Mouse (Mus musculus): ENCODE measurements around the gene Mtnr1b. TPM values are rescaled to one million over a fixed set of nuclear protein-coding genes. Genes with fewer than 3 reads are reported as not detected.

The Mtnr1b gene
- polyA plus RNA-seq (2014; fragmentation: Nextera tagmentation; extraction: Ambion mirVana), result not detected in 2 replicates

DNA sequence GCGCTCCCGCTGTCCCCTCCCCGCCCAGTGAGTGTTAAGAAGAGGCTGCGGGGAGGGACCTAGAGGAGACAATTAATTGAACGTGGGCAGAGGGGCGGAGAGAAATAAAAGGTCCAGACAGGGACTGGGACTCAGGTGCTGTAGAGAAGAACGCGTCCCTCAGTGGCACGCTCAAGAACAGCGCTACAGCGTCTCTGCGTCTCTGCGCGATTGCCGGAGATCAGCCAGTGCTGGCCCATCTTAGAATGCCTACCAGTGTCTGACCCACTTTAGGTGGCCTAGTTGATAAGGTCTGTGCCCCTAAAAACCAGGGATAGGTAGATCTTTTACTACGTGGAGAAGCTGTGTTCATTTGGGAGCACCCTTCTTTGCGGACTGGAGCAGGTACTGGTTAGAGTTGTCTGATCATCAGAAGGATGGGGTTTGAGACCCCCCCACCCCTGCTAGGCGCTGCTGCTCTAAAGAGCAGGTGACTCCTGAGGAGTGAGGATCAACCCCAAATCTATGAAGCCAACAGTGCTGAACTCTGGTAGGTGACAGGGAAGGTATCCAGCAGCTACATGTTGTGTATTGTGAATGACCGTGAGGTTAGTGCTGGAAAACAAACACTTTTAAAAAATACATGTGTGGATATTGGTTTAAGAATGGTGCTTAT lies at the start of gene Mtnr1b:
TSS of gene Mtnr1b (minus strand) at position 51 of the 655 bp plus-strand sequence.
- Histone ChIP-seq H3K4me3 (ENCODE audit: low read depth, low read length) (no peak within 1 kb of the TSS), H3K27ac (ENCODE audit: low read depth, low read length) (no peak within 1 kb of the TSS), H3K36me3 (ENCODE audit: control insufficient read depth, insufficient read depth, low read length) (no peaks in the 10 kb centered on the region), H3K4me2 (ENCODE audit: low read length) (no peak within 1 kb of the TSS), H3K9me3 (replicated peaks; ENCODE audit: control insufficient read depth, low read length) (no peaks in the 10 kb centered on the region), H3K9ac (ENCODE audit: low read length) (no peak within 1 kb of the TSS), H3K4me1 (ENCODE audit: control insufficient read depth, insufficient read depth, low read length) (no peaks in the 10 kb centered on the region), H3K27me3 (replicated peaks; ENCODE audit: control insufficient read depth, insufficient read depth, low read length) (no peaks in the 10 kb centered on the region; the same call in 1 of the 2 replicates)
- no peak for ATAC-seq
- no peak for DNase-seq (ENCODE audit: low spot score)
- 64% methylated on average over 19 of the region's 19 CpGs for WGBS

GRCm38 (mm10) chr9:15920271-15920670 lies 45.9 kb upstream of the Mtnr1b start:
- H3K27me3 ChIP-seq (replicated peaks; ENCODE audit: control insufficient read depth, insufficient read depth, low read length), result no peaks in the 10 kb centered on the region
- H3K27ac ChIP-seq (ENCODE audit: low read depth, low read length), result no peak overlapping the region
- H3K4me1 ChIP-seq (ENCODE audit: control insufficient read depth, insufficient read depth, low read length), result no peaks in the 10 kb centered on the region
- WGBS, result 82% methylated on average over 4 of the region's 4 CpGs
- no peak for DNase-seq (ENCODE audit: low spot score)
- no peak for ATAC-seq
- H3K4me3 ChIP-seq (ENCODE audit: low read depth, low read length), result no peak overlapping the region
- no peak overlapping the region for H3K4me2 ChIP-seq (ENCODE audit: low read length)
- peaks cover 7% of the 10 kb centered on the region; the same call in 1 of the 2 replicates for H3K36me3 ChIP-seq (ENCODE audit: control insufficient read depth, insufficient read depth, low read length)
- no peak overlapping the region for H3K9ac ChIP-seq (ENCODE audit: low read length)
- H3K9me3 ChIP-seq (replicated peaks; ENCODE audit: control insufficient read depth, low read length), result no peaks in the 10 kb centered on the region

GRCm38 (mm10) chr9:15919373-15920005 lies 45.1 kb upstream of the Mtnr1b start:
- DNase-seq (ENCODE audit: low spot score), result peak; percentile 64
- Histone ChIP-seq H3K27me3 (replicated peaks; ENCODE audit: control insufficient read depth, insufficient read depth, low read length) (no peaks in the 10 kb centered on the region), H3K9me3 (replicated peaks; ENCODE audit: control insufficient read depth, low read length) (no peaks in the 10 kb centered on the region), H3K27ac (ENCODE audit: low read depth, low read length) (no peak overlapping the region), H3K36me3 (ENCODE audit: control insufficient read depth, insufficient read depth, low read length) (peaks cover 14% of the 10 kb centered on the region; the same call in 1 of the 2 replicates), H3K4me1 (ENCODE audit: control insufficient read depth, insufficient read depth, low read length) (no peaks in the 10 kb centered on the region), H3K9ac (ENCODE audit: low read length) (no peak overlapping the region), H3K4me3 (ENCODE audit: low read depth, low read length) (no peak overlapping the region), H3K4me2 (ENCODE audit: low read length) (no peak overlapping the region)
- WGBS, result 63% methylated on average over 5 of the region's 5 CpGs
- ATAC-seq, result peak; percentile 65

GRCm38 (mm10) chr9:15916600-15916999 lies 42.2 kb upstream of the Mtnr1b start:
- Histone ChIP-seq H3K9me3 (replicated peaks; ENCODE audit: control insufficient read depth, low read length) (no peaks in the 10 kb centered on the region), H3K27ac (ENCODE audit: low read depth, low read length) (no peak overlapping the region), H3K36me3 (ENCODE audit: control insufficient read depth, insufficient read depth, low read length) (0 out of 2 replicates have a peak, but pooled peaks cover 16% of the 10 kb centered on the region), H3K27me3 (replicated peaks; ENCODE audit: control insufficient read depth, insufficient read depth, low read length) (no peaks in the 10 kb centered on the region), H3K4me3 (ENCODE audit: low read depth, low read length) (no peak overlapping the region), H3K9ac (ENCODE audit: low read length) (no peak overlapping the region), H3K4me1 (ENCODE audit: control insufficient read depth, insufficient read depth, low read length) (no peaks in the 10 kb centered on the region), H3K4me2 (ENCODE audit: low read length) (no peak overlapping the region)
- DNase-seq (ENCODE audit: low spot score) (no peak), ATAC-seq (no peak)

DNA sequence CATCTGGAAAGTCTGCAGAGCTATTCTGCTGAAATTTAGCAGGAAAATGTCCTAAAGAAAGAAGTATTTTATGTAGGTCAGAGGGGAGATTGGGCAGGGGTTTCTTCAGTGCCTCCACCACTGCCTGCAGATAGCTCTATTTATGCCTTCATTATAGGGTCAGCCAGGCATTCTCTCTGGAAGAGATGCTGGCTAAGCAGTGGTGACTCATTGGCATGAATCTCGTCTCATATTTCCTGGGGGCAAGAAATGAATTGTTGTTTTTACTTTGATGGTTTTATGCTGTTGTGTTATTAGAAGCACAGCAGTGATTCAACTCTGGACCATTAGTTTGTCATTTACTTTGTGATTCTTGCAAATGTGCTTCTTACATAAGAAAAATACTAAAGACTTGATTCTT lies 38.4 kb upstream of the Mtnr1b start:
- Histone ChIP-seq H3K9ac (ENCODE audit: low read length) (no peak overlapping the region), H3K27me3 (replicated peaks; ENCODE audit: control insufficient read depth, insufficient read depth, low read length) (no peaks in the 10 kb centered on the region), H3K4me1 (ENCODE audit: control insufficient read depth, insufficient read depth, low read length) (no peaks in the 10 kb centered on the region), H3K4me2 (ENCODE audit: low read length) (no peak overlapping the region), H3K4me3 (ENCODE audit: low read depth, low read length) (no peak overlapping the region), H3K9me3 (replicated peaks; ENCODE audit: control insufficient read depth, low read length) (no peaks in the 10 kb centered on the region), H3K27ac (ENCODE audit: low read depth, low read length) (no peak overlapping the region), H3K36me3 (ENCODE audit: control insufficient read depth, insufficient read depth, low read length) (0 out of 2 replicates have a peak, but pooled peaks cover 10% of the 10 kb centered on the region)
- no peak for ATAC-seq
- WGBS, result 48% methylated on average over 1 of the region's 1 CpGs
- DNase-seq (ENCODE audit: low spot score), result no peak

DNA sequence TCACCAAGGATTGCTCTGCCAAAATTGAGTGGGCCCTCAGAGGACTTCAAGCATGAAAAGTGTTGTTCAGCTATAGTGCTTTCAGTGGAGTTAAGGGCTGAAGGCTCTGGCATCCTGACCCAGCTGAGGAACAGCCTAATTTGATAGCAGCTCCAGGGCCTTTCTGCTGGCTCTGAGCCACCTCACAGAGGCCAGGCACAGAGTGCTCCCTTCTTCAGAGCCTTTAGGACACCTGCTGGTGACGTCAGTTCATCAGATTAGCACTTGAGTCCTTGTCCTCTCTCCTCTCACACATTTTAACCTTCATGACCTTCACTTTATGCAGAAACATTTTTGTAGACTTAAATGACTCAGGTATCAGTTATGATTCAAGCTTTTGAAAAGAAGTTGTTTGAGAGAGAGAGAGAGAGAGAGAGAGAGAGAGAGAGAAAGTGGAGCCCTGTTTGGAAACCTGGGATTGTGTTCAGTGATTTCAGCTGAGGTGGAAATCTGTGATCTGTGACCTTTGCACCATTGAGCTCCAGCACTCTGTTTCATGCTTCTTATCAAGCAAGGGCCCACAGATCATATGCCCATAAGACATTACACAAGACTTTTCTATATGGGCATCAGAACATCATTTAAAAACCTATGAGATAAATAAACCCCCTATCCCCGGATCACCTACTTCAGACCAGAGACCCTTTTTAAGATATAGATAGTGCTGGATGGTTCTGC lies 35.2 kb upstream of the Mtnr1b start:
- ATAC-seq (no peak), DNase-seq (ENCODE audit: low spot score) (no peak)
- no peak overlapping the region for H3K4me2 ChIP-seq (ENCODE audit: low read length)
- H3K27me3 ChIP-seq (replicated peaks; ENCODE audit: control insufficient read depth, insufficient read depth, low read length), result no peaks in the 10 kb centered on the region
- no peak overlapping the region for H3K9ac ChIP-seq (ENCODE audit: low read length)
- no peak overlapping the region for H3K4me3 ChIP-seq (ENCODE audit: low read depth, low read length)
- WGBS, result 59% methylated on average over 2 of the region's 2 CpGs
- no peak overlapping the region for H3K27ac ChIP-seq (ENCODE audit: low read depth, low read length)
- 0 out of 2 replicates have a peak, but pooled peaks cover 2% of the 10 kb centered on the region for H3K36me3 ChIP-seq (ENCODE audit: control insufficient read depth, insufficient read depth, low read length)
- no peaks in the 10 kb centered on the region for H3K9me3 ChIP-seq (replicated peaks; ENCODE audit: control insufficient read depth, low read length)
- no peaks in the 10 kb centered on the region for H3K4me1 ChIP-seq (ENCODE audit: control insufficient read depth, insufficient read depth, low read length)

DNA sequence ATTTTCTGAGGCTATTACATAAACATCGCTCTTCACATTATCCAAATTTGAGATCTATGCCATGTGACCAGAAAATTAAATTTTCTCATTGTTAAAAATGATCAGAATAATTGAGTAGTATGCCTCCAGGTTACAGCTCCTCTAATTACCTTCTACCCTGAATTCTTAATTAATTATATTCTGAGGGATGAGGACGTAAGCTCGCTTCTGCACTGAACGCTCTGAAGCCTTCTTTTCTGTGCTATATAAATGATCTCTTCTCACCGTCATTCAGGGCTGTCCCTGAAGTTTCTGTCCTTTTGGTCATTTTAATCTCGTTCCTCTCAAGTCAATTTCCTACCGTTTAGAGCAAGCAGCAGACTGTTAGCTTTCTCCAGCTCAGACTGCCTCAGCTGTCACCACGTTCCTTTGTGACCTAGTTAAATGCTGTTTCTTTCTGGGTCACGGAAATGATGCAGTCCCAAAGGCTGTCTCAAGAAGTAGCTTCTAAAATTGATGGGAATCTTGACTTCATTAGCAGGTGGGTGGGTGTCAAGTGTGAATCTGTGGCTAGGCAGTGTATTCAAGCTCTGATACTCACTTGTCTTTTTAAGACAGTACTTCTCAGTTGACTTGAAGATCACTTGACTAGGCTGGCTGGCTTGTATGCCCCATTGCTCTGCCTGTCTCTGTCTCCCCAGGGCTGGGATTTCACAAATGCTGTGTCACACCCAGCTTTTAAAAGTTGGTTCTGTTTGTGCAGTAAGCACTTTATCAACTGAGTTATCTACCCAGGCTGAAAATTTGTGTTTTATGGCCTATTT lies 29.8 kb upstream of the Mtnr1b start:
- WGBS, result 24% methylated on average over 9 of the region's 9 CpGs
- no peak overlapping the region for H3K4me2 ChIP-seq (ENCODE audit: low read length)
- no peaks in the 10 kb centered on the region for H3K9me3 ChIP-seq (replicated peaks; ENCODE audit: control insufficient read depth, low read length)
- peaks cover 4% of the 10 kb centered on the region; the same call in 1 of the 2 replicates for H3K4me1 ChIP-seq (ENCODE audit: control insufficient read depth, insufficient read depth, low read length)
- no peaks in the 10 kb centered on the region for H3K36me3 ChIP-seq (ENCODE audit: control insufficient read depth, insufficient read depth, low read length)
- DNase-seq (ENCODE audit: low spot score), result peak; percentile 11
- no peak overlapping the region for H3K9ac ChIP-seq (ENCODE audit: low read length)
- no peaks in the 10 kb centered on the region for H3K27me3 ChIP-seq (replicated peaks; ENCODE audit: control insufficient read depth, insufficient read depth, low read length)
- no peak overlapping the region for H3K4me3 ChIP-seq (ENCODE audit: low read depth, low read length)
- no peak overlapping the region for H3K27ac ChIP-seq (ENCODE audit: low read depth, low read length)
- ATAC-seq, result peak; percentile 44; the same call in 1 of the 2 replicates

DNA sequence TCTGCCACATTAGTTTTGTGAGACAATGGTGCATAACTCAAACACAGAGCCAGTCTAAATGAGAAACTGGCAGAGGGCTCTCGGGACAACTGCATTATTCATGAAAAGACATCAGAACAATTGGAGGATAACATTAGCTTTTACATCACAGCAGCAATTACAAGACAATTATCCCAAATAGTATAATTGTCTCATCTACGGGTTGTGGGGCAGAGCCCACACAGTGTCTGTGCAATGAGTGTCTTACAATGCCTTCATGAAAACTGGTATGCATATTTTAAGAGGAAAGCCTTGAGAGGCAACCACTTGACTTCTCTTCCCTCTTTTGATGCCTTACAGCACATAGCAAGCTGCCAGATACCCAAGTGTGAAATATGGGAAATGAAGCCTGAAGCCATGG lies 23.8 kb upstream of the Mtnr1b start:
- no peak overlapping the region for H3K27ac ChIP-seq (ENCODE audit: low read depth, low read length)
- ATAC-seq (peak; percentile 67), DNase-seq (ENCODE audit: low spot score) (peak; percentile 41)
- no peaks in the 10 kb centered on the region for H3K27me3 ChIP-seq (replicated peaks; ENCODE audit: control insufficient read depth, insufficient read depth, low read length)
- H3K4me3 ChIP-seq (ENCODE audit: low read depth, low read length), result no peak overlapping the region
- H3K4me1 ChIP-seq (ENCODE audit: control insufficient read depth, insufficient read depth, low read length), result no peaks in the 10 kb centered on the region
- H3K9ac ChIP-seq (ENCODE audit: low read length), result no peak overlapping the region
- H3K9me3 ChIP-seq (replicated peaks; ENCODE audit: control insufficient read depth, low read length), result no peaks in the 10 kb centered on the region
- H3K36me3 ChIP-seq (ENCODE audit: control insufficient read depth, insufficient read depth, low read length), result no peaks in the 10 kb centered on the region
- no peak overlapping the region for H3K4me2 ChIP-seq (ENCODE audit: low read length)
- WGBS, result 25% methylated on average over 2 of the region's 2 CpGs

All from forebrain, embryonic 14.5 days (tissue).